Mouse (Mus musculus) heart, embryonic 16.5 days (tissue): Measurements from ENCODE around the gene Tspan15. TPM values are rescaled to one million over a fixed set of nuclear protein-coding genes. Genes with fewer than 3 reads are reported as not detected.

Experiments used
- ATAC-seq: fragments of 200-750 bp; cut with Nextera tagmentation; replicated peaks from 2 replicates; pipeline ENCODE4 v1.8.0; 2017; ENCODE audit warnings: moderate number of reproducible peaks; ENCODE audit not compliant: insufficient read depth, low FRiP score; ENCODE audit errors: extremely low read depth
- H3K27ac ChIP-seq: fragments of 300-500 bp; sonication (generic); 2 replicates; pipeline ENCODE4 v1.5.1; 2014; ENCODE audit warnings: mild to moderate bottlenecking, low read length, control low read depth, moderate library complexity
- H3K27me3 ChIP-seq: fragments of 300-500 bp; sonication (generic); 2 replicates; pipeline ENCODE4 v1.6.1; 2014; ENCODE audit warnings: low read length, mixed read lengths; ENCODE audit not compliant: control insufficient read depth, insufficient read depth
- H3K36me3 ChIP-seq: fragments of 300-500 bp; sonication (generic); 2 replicates; pipeline ENCODE4 v1.6.1; 2014; ENCODE audit not compliant: control insufficient read depth, insufficient read depth
- H3K4me1 ChIP-seq: fragments of 300-500 bp; sonication (generic); 2 replicates; pipeline ENCODE4 v1.6.1; 2014; ENCODE audit warnings: low read length, mixed read lengths; ENCODE audit not compliant: control insufficient read depth, insufficient read depth
- H3K4me2 ChIP-seq: fragments of 300-500 bp; sonication (generic); 2 replicates; pipeline ENCODE4 v1.6.1; 2014; ENCODE audit warnings: low read depth, mild to moderate bottlenecking, control low read depth, low read length
- H3K4me3 ChIP-seq: fragments of 300-500 bp; sonication (generic); 2 replicates; pipeline ENCODE4 v1.5.1; 2014; ENCODE audit warnings: mild to moderate bottlenecking, control low read depth, low read length
- H3K9ac ChIP-seq: fragments of 300-500 bp; sonication (generic); 2 replicates; pipeline ENCODE4 v1.6.1; 2014; ENCODE audit warnings: low read length, control low read depth
- H3K9me3 ChIP-seq: fragments of 300-500 bp; sonication (generic); replicated peaks from 2 replicates; pipeline ENCODE4 v1.6.1; 2016; ENCODE audit warnings: low read length; ENCODE audit not compliant: control insufficient read depth
- WGBS: fragments of 180-500 bp; shearing (Covaris S2); extraction: QIAGEN DNeasy Blood & Tissue Kit; methylation state at CpG from one replicate; pipeline ENCODE4 v1.1.7; 2014; 5-methylcytosine and 5-hydroxymethylcytosine counted together
- polyA plus RNA-seq: library from polyadenylated mRNA; unstranded; fragments of >200 nt; fragmentation: Nextera tagmentation; extraction: Ambion mirVana; gene quantifications from 2 replicates; pipeline ENCODE4 v1.2.1, GENCODE M21; 2015

Gene Tspan15
- polyA plus RNA-seq, 1 experiment from 2014 or later: 10.9 TPM

DNA sequence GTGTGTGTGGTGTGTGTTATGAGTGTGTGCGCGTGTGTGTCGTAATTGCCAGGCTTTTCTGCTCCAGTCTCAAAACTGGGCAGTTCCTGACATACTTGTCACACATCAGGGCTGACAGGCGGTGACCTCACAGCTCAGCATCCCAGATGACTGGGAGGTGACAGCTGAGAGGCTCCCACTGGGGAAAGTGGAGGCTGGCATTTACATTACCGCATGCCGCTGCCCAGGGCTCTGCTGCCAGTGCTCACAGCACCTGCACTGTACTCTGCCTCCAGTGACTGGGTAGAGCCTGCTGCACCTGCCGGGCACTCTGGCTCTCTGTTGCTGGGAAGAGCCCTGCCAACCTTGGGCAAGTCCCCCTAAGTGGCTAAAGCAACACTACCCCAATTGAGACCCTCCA lies 40.2 kb downstream of the Tspan15 start:
- ATAC-seq: no peak
- Histone ChIP-seq H3K4me2 (no peak overlapping the region), H3K9me3 (no peaks in the 10 kb centered on the region), H3K27ac (no peak overlapping the region), H3K9ac (no peak overlapping the region), H3K27me3 (peaks cover 7% of the 10 kb centered on the region; the same call in 1 of the 2 replicates), H3K4me1 (peaks cover 2% of the 10 kb centered on the region; the same call in 1 of the 2 replicates), H3K36me3 (no peaks in the 10 kb centered on the region), H3K4me3 (no peak overlapping the region)
- 85% methylated on average over 7 of the region's 7 CpGs for WGBS

DNA sequence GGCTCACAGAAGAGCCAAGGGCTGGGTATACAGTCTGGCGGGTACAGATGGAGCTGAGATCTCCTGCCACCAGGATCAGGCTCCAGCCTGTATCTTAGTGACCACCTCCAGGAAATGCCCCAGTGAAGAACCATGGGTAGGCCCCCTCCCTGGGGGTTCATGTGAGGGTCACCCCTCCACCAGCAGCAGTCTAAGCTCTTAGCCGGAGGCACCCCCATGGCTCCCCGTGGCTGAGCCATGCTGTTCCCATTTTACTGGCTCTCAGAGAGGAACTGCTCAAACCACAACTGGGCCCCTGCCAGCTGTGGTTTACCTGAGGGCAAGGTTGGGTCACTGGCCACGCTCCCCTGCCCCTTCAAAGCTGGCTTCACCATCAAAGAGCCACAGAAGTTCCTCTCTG lies 41.1 kb downstream of the Tspan15 start:
- Histone ChIP-seq H3K4me3 (no peak overlapping the region), H3K27ac (no peak overlapping the region), H3K9me3 (no peaks in the 10 kb centered on the region), H3K36me3 (no peaks in the 10 kb centered on the region), H3K4me1 (no peaks in the 10 kb centered on the region), H3K4me2 (no peak overlapping the region), H3K27me3 (peaks cover 7% of the 10 kb centered on the region; the same call in 1 of the 2 replicates), H3K9ac (no peak overlapping the region)
- ATAC-seq: no peak
- 68% methylated on average over 4 of the region's 4 CpGs for WGBS

GRCm38 (mm10) chr10:62189303-62189702 lies 41.7 kb downstream of the Tspan15 start:
- Histone ChIP-seq H3K27me3 (peaks cover 7% of the 10 kb centered on the region), H3K9me3 (no peaks in the 10 kb centered on the region), H3K36me3 (no peaks in the 10 kb centered on the region), H3K4me2 (no peak overlapping the region), H3K4me3 (no peak overlapping the region), H3K9ac (no peak overlapping the region), H3K4me1 (no peaks in the 10 kb centered on the region), H3K27ac (no peak overlapping the region)
- WGBS: 45% methylated on average over 3 of the region's 3 CpGs
- ATAC-seq: no peak

GRCm38 (mm10) chr10:62186882-62187281 lies 44.2 kb downstream of the Tspan15 start:
- ATAC-seq: no peak
- Histone ChIP-seq H3K9me3 (no peaks in the 10 kb centered on the region), H3K27ac (no peak overlapping the region), H3K9ac (no peak overlapping the region), H3K4me1 (no peaks in the 10 kb centered on the region), H3K4me2 (no peak overlapping the region), H3K4me3 (no peak overlapping the region), H3K36me3 (no peaks in the 10 kb centered on the region), H3K27me3 (peaks cover 10% of the 10 kb centered on the region)
- WGBS: 21% methylated on average over 7 of the region's 7 CpGs

DNA sequence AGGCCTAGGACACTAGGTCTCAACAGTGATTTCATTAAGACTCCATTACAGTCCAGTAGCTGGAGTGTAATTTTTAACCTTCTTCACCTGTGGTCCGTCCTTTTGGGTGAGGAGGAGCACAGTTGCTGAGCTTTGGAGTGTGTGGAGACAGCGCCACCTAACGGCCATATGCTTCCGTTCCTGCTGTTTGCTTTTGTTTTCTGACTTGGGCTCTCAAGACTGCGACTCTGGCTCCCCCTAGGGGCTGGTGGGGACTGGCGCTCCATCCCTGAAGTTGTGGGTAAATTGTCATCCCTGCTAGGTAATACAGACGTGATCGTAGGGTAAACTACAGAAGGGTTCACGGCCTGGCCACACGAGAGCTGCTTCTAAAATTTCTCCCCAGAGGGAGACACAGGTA lies 48.0 kb downstream of the Tspan15 start:
- H3K9ac ChIP-seq: no peak overlapping the region
- no peaks in the 10 kb centered on the region for H3K36me3 ChIP-seq
- no peak overlapping the region for H3K4me2 ChIP-seq
- peaks cover 5% of the 10 kb centered on the region for H3K27me3 ChIP-seq
- peak; percentile 50 for ATAC-seq
- H3K27ac ChIP-seq: no peak overlapping the region
- no peaks in the 10 kb centered on the region for H3K9me3 ChIP-seq
- no peaks in the 10 kb centered on the region for H3K4me1 ChIP-seq
- WGBS: 1% methylated on average over 10 of the region's 10 CpGs
- no peak overlapping the region for H3K4me3 ChIP-seq

DNA sequence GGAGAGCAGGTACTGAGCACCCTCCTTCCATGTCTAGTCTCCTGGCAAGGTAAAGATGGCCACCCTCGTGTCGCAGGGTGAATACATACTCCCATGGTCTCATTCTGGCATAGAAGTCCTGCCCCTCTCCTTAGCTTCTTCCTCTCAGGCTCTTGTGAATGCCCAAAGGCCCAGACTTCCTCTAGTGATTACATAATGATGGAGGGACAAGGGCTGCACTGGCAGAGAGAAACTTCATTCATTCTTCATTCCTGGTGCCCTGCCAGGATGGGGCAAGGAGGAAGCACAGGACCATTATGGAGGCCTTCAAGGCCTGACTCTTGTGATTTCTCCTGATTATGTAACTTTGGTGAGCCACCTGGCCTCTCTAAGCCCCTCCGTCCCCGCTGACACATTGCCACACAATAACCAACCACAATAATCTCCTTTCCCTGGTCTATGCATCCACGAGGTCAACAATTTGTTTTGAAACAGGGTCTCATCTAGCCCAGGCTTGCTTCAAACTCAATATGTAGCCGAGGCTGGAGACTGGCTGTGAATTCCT lies 48.5 kb downstream of the Tspan15 start:
- Histone ChIP-seq H3K4me3 (no peak overlapping the region), H3K27me3 (peaks cover 3% of the 10 kb centered on the region), H3K4me1 (no peaks in the 10 kb centered on the region), H3K9ac (no peak overlapping the region), H3K27ac (no peak overlapping the region), H3K36me3 (no peaks in the 10 kb centered on the region), H3K4me2 (no peak overlapping the region), H3K9me3 (no peaks in the 10 kb centered on the region)
- WGBS: 72% methylated on average over 6 of the region's 6 CpGs
- ATAC-seq: no peak

DNA sequence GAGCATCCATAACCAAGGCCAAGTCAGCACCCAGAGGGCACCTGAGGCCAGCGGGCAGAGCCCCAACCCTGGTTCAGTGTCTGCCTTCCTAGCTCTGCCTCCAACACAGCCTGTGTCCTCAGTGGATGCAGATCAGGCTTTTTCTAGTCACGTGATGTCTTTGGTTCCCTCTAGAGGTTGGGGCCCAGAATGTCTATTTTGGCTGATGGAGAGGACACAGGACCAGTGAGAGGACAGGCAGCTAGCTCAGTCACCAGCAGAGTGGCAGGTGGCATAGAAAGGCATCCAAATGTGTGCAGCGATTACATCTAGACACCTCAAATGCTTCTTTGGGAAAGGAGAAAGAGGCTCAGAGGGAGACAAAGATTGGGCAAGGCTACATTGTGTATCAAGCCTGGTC lies 49.4 kb downstream of the Tspan15 start:
- H3K4me3 ChIP-seq: no peak overlapping the region
- H3K4me1 ChIP-seq: no peaks in the 10 kb centered on the region
- ATAC-seq: no peak
- no peak overlapping the region for H3K4me2 ChIP-seq
- H3K27me3 ChIP-seq: peaks cover 3% of the 10 kb centered on the region
- no peak overlapping the region for H3K9ac ChIP-seq
- H3K9me3 ChIP-seq: no peaks in the 10 kb centered on the region
- no peaks in the 10 kb centered on the region for H3K36me3 ChIP-seq
- 60% methylated on average over 3 of the region's 3 CpGs for WGBS
- no peak overlapping the region for H3K27ac ChIP-seq

- H3K9ac ChIP-seq: no peak overlapping the region
- no peak overlapping the region for H3K4me2 ChIP-seq
- H3K27ac ChIP-seq: no peak overlapping the region
- H3K36me3 ChIP-seq: no peaks in the 10 kb centered on the region
- no peaks in the 10 kb centered on the region for H3K4me1 ChIP-seq
- WGBS: 83% methylated on average over 3 of the region's 3 CpGs
- H3K27me3 ChIP-seq: peaks cover 3% of the 10 kb centered on the region
- no peak overlapping the region for H3K4me3 ChIP-seq
- ATAC-seq: no peak
- H3K9me3 ChIP-seq: no peaks in the 10 kb centered on the region
These were observed 51.1 kb downstream of the Tspan15 start for GRCm38 (mm10) chr10:62179944-62180343.

- no peak for ATAC-seq
- Histone ChIP-seq H3K27ac (no peak overlapping the region), H3K27me3 (no peaks in the 10 kb centered on the region), H3K4me1 (no peaks in the 10 kb centered on the region), H3K9me3 (no peaks in the 10 kb centered on the region), H3K4me3 (no peak overlapping the region), H3K4me2 (no peak overlapping the region), H3K36me3 (no peaks in the 10 kb centered on the region), H3K9ac (no peak overlapping the region)
- WGBS: 53% methylated on average over 15 of the region's 15 CpGs
These were observed 56.3 kb downstream of the Tspan15 start for GRCm38 (mm10) chr10:62174533-62175313.
